Mouse (Mus musculus) MEL (cell line): ENCODE results near the gene Insm1.

Experiments
- CTCF ChIP-seq, 3 experiments: IDR thresholded peaks in 2 of 3; conservative IDR thresholded peaks in 1 of 3; 2 replicates each; pipeline ENCODE4 v1.5.1; 2011 to 2012; ENCODE audit warnings: low read length in 3 of 3, low read depth in 2 of 3, mild to moderate bottlenecking in 2 of 3, improper control_type of control experiment in 1 of 3, inconsistent platforms in 1 of 3, mixed read lengths in 1 of 3, moderate library complexity in 1 of 3; ENCODE audit not compliant: control insufficient read depth in 1 of 3, insufficient read depth in 1 of 3, poor library complexity in 1 of 3, severe bottlenecking in 1 of 3
- EP300 ChIP-seq, 2 experiments: IDR thresholded peaks; 2 replicates each; pipeline ENCODE4 v1.6.1; 2011; ENCODE audit warnings: improper control_type of control experiment in 2 of 2, low read length in 2 of 2, low read depth in 1 of 2, mild to moderate bottlenecking in 1 of 2
- MYC ChIP-seq: IDR thresholded peaks from 2 replicates; pipeline ENCODE4 v1.6.1; 2011; ENCODE audit warnings: low read depth, mild to moderate bottlenecking, low read length, improper control_type of control experiment, moderate library complexity
- POLR2A ChIP-seq, 2 experiments: IDR thresholded peaks; 2 replicates each; pipeline ENCODE4 v1.6.1; 2011 to 2012; ENCODE audit warnings: low read length in 2 of 2, mild to moderate bottlenecking in 2 of 2, control low read depth in 1 of 2, improper control_type of control experiment in 1 of 2, low read depth in 1 of 2, moderate library complexity in 1 of 2; ENCODE audit not compliant: control insufficient read depth in 1 of 2, insufficient read depth in 1 of 2, poor library complexity in 1 of 2
- POLR2AphosphoS5 ChIP-seq: IDR thresholded peaks from 2 replicates; pipeline ENCODE4 v1.6.1; 2012; ENCODE audit warnings: low read depth, borderline replicate concordance, mild to moderate bottlenecking, inconsistent platforms, low read length, moderate library complexity, mixed read lengths
- RCOR1 ChIP-seq: IDR thresholded peaks from 2 replicates; pipeline ENCODE4 v1.6.1; 2012; ENCODE audit warnings: low read depth, mild to moderate bottlenecking, inconsistent platforms, low read length, improper control_type of control experiment

- TF ChIP-seq POLR2A (IDR thresholded peaks at IDR 0.05; ENCODE audit: control insufficient read depth in 1 of 2, insufficient read depth in 1 of 2, low read depth in 1 of 2, low read length in 2 of 2, poor library complexity in 1 of 2) (no peak), CTCF (IDR thresholded peaks at IDR 0.05 in 2 of 3, conservative IDR thresholded peaks at IDR 0.05 in 1 of 3; ENCODE audit: control insufficient read depth in 1 of 3, insufficient read depth in 1 of 3, low read depth in 2 of 3, low read length in 3 of 3, poor library complexity in 1 of 3, severe bottlenecking in 1 of 3) (no peak), MYC (no peak), RCOR1 (no peak), POLR2AphosphoS5 (no peak), EP300 (IDR thresholded peaks at IDR 0.05; ENCODE audit: low read depth in 1 of 2, low read length in 2 of 2) (no peak)
Observed at GRCm38 (mm10) chr2:146224141-146224540, 2.4 kb downstream of the Insm1 start.
